Mouse (Mus musculus): ENCODE results near the gene Mttp.

GRCm38 (mm10) chr3:138183371-138183770 is 38.6 kb upstream of the Mttp start:
- no peak for TF ChIP-seq CHD2 (IDR thresholded peaks at IDR 0.05; ENCODE audit: low read length)
- TF ChIP-seq POLR2A (IDR thresholded peaks at IDR 0.05; ENCODE audit: control insufficient read depth in 1 of 2, insufficient read depth in 1 of 2, low read depth in 1 of 2, low read length in 2 of 2, poor library complexity in 1 of 2): no peak

Measured in MEL (cell line).